ENCODE assay signal across 20 mouse cellular contexts in the genomic region with DNA sequence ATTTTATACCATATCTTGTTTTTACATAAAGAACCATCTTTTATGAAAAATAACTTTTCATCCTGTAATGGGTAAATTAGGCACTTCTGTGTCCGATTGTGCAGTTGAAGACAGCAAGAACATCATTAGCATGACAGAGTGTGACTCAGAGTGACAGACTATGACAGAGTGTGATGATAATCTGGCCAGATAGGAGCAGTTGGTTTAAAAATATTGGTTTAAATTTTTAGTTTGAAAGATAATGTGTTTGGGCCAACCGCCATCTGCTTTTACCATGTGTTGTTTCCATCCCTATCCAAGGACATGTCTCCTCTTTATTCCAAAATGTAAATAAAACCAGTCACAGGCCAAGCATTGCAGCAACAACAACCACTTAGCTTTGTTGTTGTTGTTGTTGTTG.
DNase-seq lines count a peak whose midpoint lies in the region; ATAC-seq and TF ChIP-seq lines count a peak whose summit lies in the region.
"Had no signal": no experiment of that assay in that cellular context is flagged by ENCODE, and none has a peak within 500 bp of the region (broad histone marks: within the 10 kb centered on the region; RNA-seq: fewer than 3 reads in every experiment).

No protein-coding gene starts in this region.

- no peak for DNase-seq in forebrain, embryonic 11.5 days (ENCODE audit: low spot score)
- peak; percentile 15 for DNase-seq in layer of hippocampus, adult 11-12 months (ENCODE audit: low spot score)
- DNase-seq in layer of hippocampus, postnatal 10 days (ENCODE audit: low spot score in 2 of 2), result no peak
- DNase-seq in forebrain, postnatal 0 days, result peak; percentile 62
- peak; percentile 28 for DNase-seq in layer of hippocampus, adult 9-11 months
- DNase-seq in frontal cortex, postnatal 36 days (ENCODE audit: low spot score in 2 of 2), result no peak
- DNase-seq: adrenal gland, adult 8-10 months; B cell, adult 2 months; cerebellum, adult 9-10 months; cerebellum, postnatal 25 days; gastrocnemius, postnatal 10 days; kidney, adult 11 months had no signal

- peak; percentile 87; the same call in 1 of the 2 replicates for ATAC-seq in forebrain, embryonic 13.5 days
- ATAC-seq in forebrain, embryonic 11.5 days (replicated peaks; ENCODE audit: low FRiP score), result no peak
- ATAC-seq in forebrain, postnatal 0 days, result peak; percentile 89
- no peak for ATAC-seq in hindbrain, embryonic 12.5 days (ENCODE audit: low FRiP score)
- ATAC-seq: CD4-positive, CD25-positive, alpha-beta regulatory T cell, adult 4 months; hindbrain, postnatal 0 days had no signal

- no peak overlapping the region for H3K4me3 ChIP-seq in forebrain, embryonic 13.5 days
- H3K4me3 ChIP-seq in forebrain, embryonic 11.5 days (ENCODE audit: low read depth, low read length), result no peak overlapping the region
- H3K4me3 ChIP-seq in forebrain, postnatal 0 days (ENCODE audit: low read depth, low read length), result no peak overlapping the region
- H3K4me3 ChIP-seq in hindbrain, embryonic 12.5 days, result no peak overlapping the region
- H3K4me3 ChIP-seq: embryonic facial prominence, embryonic 12.5 days; heart, embryonic 12.5 days; hindbrain, embryonic 13.5 days had no signal

- no peaks in the 10 kb centered on the region for H3K27me3 ChIP-seq in forebrain, embryonic 13.5 days
- H3K27me3 ChIP-seq in forebrain, embryonic 11.5 days (ENCODE audit: control insufficient read depth, insufficient read depth, low read length), result no peaks in the 10 kb centered on the region
- H3K27me3 ChIP-seq in forebrain, postnatal 0 days (ENCODE audit: insufficient read depth, low read length), result no peaks in the 10 kb centered on the region
- no peaks in the 10 kb centered on the region for H3K27me3 ChIP-seq in hindbrain, embryonic 12.5 days
- H3K27me3 ChIP-seq: embryonic facial prominence, embryonic 12.5 days; heart, embryonic 12.5 days; hindbrain, embryonic 13.5 days had no signal

- H3K36me3 ChIP-seq in forebrain, embryonic 13.5 days (ENCODE audit: poor library complexity, severe bottlenecking), result no peaks in the 10 kb centered on the region; the same call in 1 of the 2 replicates
- H3K36me3 ChIP-seq in forebrain, embryonic 11.5 days (ENCODE audit: control insufficient read depth, insufficient read depth, low read length), result no peaks in the 10 kb centered on the region
- H3K36me3 ChIP-seq in forebrain, postnatal 0 days (ENCODE audit: insufficient read depth), result no peaks in the 10 kb centered on the region
- H3K36me3 ChIP-seq in hindbrain, embryonic 12.5 days, result no peaks in the 10 kb centered on the region
- H3K36me3 ChIP-seq: embryonic facial prominence, embryonic 12.5 days; G1E had no signal

- no peak overlapping the region for H3K4me2 ChIP-seq in forebrain, embryonic 13.5 days
- no peak overlapping the region for H3K4me2 ChIP-seq in forebrain, embryonic 11.5 days (ENCODE audit: low read depth, low read length, severe bottlenecking)
- H3K4me2 ChIP-seq in forebrain, postnatal 0 days (ENCODE audit: low read depth), result no peak overlapping the region
- no peak overlapping the region for H3K4me2 ChIP-seq in hindbrain, embryonic 12.5 days (replicated peaks)
- H3K4me2 ChIP-seq: embryonic facial prominence, embryonic 12.5 days; heart, embryonic 12.5 days; hindbrain, embryonic 13.5 days had no signal

- no peak overlapping the region for H3K27ac ChIP-seq in forebrain, embryonic 13.5 days
- H3K27ac ChIP-seq in forebrain, embryonic 11.5 days (ENCODE audit: low read depth, low read length), result no peak overlapping the region
- no peak overlapping the region for H3K27ac ChIP-seq in forebrain, postnatal 0 days (ENCODE audit: low read depth, low read length)
- no peak overlapping the region for H3K27ac ChIP-seq in hindbrain, embryonic 12.5 days
- H3K27ac ChIP-seq: embryonic facial prominence, embryonic 12.5 days; hindbrain, embryonic 13.5 days; hindbrain, postnatal 0 days had no signal

- no peaks in the 10 kb centered on the region for H3K9me3 ChIP-seq in forebrain, embryonic 13.5 days (replicated peaks)
- H3K9me3 ChIP-seq in forebrain, embryonic 11.5 days (ENCODE audit: control insufficient read depth, low read length), result no peaks in the 10 kb centered on the region
- no peaks in the 10 kb centered on the region for H3K9me3 ChIP-seq in forebrain, postnatal 0 days (ENCODE audit: low read length)
- no peaks in the 10 kb centered on the region for H3K9me3 ChIP-seq in hindbrain, embryonic 12.5 days (replicated peaks)
- H3K9me3 ChIP-seq: embryonic facial prominence, embryonic 12.5 days; heart, embryonic 12.5 days; hindbrain, embryonic 13.5 days had no signal

- H3K4me1 ChIP-seq in forebrain, embryonic 13.5 days, result peaks cover 3% of the 10 kb centered on the region; the same call in 1 of the 2 replicates
- H3K4me1 ChIP-seq in forebrain, embryonic 11.5 days (replicated peaks; ENCODE audit: control insufficient read depth, insufficient read depth, low read length), result peaks cover 2% of the 10 kb centered on the region; the same call in 1 of the 2 replicates
- H3K4me1 ChIP-seq in forebrain, postnatal 0 days (ENCODE audit: insufficient read depth), result no peaks in the 10 kb centered on the region
- no peaks in the 10 kb centered on the region for H3K4me1 ChIP-seq in hindbrain, embryonic 12.5 days
- H3K4me1 ChIP-seq: heart, embryonic 12.5 days; hindbrain, embryonic 13.5 days had no signal

- H3K9ac ChIP-seq in forebrain, embryonic 13.5 days, result no peak overlapping the region
- no peak overlapping the region for H3K9ac ChIP-seq in forebrain, embryonic 11.5 days (ENCODE audit: low read length)
- no peak overlapping the region for H3K9ac ChIP-seq in forebrain, postnatal 0 days
- no peak overlapping the region for H3K9ac ChIP-seq in hindbrain, embryonic 12.5 days
- H3K9ac ChIP-seq: embryonic facial prominence, embryonic 12.5 days; heart, embryonic 12.5 days; hindbrain, embryonic 13.5 days had no signal

- no peak for TF ChIP-seq CTCF in forebrain, postnatal 0 days (IDR thresholded peaks at IDR 0.05; ENCODE audit: low read depth)

- WGBS in forebrain, embryonic 13.5 days, result 84% methylated on average over 2 of the region's 2 CpGs
- WGBS in forebrain, embryonic 11.5 days, result 90% methylated on average over 2 of the region's 2 CpGs
- WGBS in forebrain, postnatal 0 days, result 59% methylated on average over 2 of the region's 2 CpGs
- WGBS in hindbrain, embryonic 12.5 days, result 86% methylated on average over 2 of the region's 2 CpGs

Comparison
In these comparisons a context has a peak if more than half of its experiments do, and no peak if none do; other contexts are left out.
1. ATAC-seq: peak in forebrain, embryonic 13.5 days (single experiment) and forebrain, postnatal 0 days (single experiment); none in forebrain, embryonic 11.5 days (single experiment) and hindbrain, embryonic 12.5 days (single experiment).
2. DNase-seq: peak in layer of hippocampus, adult 11-12 months (single experiment), forebrain, postnatal 0 days (single experiment) and layer of hippocampus, adult 9-11 months (single experiment); none in forebrain, embryonic 11.5 days (single experiment), layer of hippocampus, postnatal 10 days (0 of 2) and frontal cortex, postnatal 36 days (0 of 2).